Mouse (Mus musculus) telencephalon, adult 2 months (tissue): Measurements from ENCODE around the gene Gnas.

ENCODE experiments used
- DNase-seq: peaks from one replicate; pipeline ENCODE4 v3.0.0-alpha.2; 2011; ENCODE audit warnings: low read depth, low spot score

Gene Gnas

DNA sequence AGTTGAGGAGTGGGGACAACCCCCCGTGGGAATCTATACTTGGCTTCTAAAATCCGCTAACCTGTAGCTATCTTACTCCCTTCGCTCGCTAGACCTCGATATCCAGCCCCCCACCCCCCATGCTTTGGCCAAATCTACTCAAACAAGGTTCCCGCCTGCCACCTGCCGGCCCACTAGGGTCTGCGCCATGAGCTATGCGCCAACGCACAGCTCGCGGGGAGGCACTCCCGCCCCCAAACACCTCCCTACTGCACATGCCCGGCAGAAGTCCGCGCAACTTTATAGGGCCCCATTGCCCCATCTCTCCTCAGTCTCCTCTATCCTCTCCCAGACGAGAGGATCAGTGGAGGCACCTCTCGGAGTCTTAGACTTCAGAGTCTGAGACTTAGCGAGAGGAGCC lies at the start of gene Gnas:
Gnas (plus strand) TSS at position 310 of the 400 bp plus-strand sequence.
- no peak for DNase-seq

- no peak for DNase-seq
Measured at GRCm38 (mm10) chr2:174242431-174242830, 41.7 kb upstream of the Gnas start.

GRCm38 (mm10) chr2:174251963-174252362 lies 32.2 kb upstream of the Gnas start:
- no peak for DNase-seq

GRCm38 (mm10) chr2:174257312-174257711 lies 26.8 kb upstream of the Gnas start:
- DNase-seq = no peak

- no peak for DNase-seq
Measured at GRCm38 (mm10) chr2:174260004-174260403, 24.1 kb upstream of the Gnas start.

DNA sequence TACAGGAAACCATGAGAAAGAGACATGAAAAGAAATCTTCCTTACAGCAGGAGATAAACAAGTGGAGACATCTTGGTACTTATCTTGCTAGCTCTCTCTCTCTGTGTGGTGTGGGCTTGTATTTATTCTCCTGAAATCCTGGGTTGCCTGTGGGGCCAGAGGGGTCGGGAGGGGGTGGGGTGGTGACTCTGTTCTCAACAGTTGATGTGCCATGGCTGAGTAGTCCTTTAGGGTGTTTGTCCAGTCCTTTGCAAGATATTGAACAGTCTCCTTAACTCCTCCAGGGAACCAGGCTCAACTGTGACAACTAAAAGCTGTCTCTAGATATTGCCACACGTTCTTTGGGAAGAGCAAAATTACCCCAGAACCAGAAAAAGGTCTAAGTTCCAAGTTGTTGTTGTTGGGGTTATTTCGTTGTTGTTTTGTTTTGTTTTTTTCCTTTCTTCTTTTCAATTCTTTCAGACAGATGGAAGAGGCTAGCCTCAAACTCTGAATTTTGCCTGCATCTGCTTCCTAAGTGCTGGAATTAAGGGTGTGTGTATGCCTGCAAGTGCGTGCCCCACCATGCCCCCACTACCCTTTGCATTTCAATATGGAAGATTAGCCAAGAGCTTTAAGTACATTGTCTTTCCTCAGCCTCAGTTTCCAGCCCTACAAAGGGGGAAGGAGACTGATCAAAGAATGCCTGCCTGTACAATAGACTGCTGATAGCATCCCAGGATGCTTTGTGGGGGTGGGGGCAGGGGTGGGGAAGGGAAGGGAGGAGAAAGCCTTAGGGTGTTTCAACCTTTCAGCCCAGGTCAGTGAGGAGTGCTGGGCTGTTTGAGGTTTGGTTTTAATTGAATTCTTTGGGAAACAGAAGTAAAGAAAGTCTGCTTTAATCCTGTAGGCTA lies 23.0 kb upstream of the Gnas start:
- no peak for DNase-seq

DNA sequence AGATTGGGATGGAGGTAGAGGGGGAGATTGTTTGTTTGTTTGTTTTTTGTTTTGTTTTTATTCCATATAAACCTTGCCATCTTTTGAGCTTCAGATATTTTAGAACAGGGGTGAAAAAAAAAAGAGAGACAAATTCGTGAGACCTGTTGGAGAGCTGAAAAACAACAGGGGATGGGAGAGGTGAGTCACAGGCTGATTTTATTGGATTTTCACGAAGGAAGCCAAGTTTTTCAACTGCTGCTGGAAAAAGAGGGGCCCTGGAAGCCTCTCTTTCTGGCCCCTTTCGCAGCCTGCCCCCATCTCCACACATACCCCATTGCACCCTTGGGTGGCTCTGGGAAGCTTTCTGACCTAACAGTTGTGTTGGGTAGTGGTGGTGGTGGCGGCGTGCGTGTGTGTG lies 22.3 kb upstream of the Gnas start:
- no peak for DNase-seq

DNA sequence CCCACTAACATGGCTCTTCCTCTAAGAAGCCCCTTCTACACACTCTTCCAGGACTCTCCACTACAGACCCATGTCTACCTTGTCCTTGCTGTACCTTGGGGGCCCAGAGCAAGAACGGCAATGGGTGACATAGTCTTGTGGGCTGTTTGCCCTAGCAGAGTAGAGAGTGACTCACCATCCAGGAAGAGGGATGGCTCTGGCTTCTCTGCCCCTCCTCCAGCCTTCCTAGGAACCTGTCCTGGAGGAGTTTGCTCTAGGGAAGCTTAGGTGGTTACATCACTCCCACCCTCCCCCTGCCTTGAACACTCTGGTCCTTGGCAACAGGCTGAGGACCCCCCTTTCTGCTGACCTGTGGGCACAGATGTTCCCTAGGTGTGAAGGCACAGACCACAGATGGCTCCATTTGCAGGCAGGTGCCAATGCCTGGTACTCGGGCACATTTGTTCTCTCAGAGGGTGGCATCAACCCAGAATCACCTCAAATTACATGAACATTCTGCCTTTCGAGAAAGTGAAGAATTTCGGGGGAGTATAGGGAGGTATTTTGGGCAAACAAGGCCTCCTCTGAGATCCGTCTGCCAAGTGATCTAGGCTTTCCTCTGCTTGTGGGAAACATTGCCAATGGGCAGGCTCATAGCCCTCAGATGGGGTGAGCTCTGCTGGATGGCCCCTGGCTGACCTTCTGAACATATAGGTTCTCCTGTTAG lies 20.9 kb upstream of the Gnas start:
- DNase-seq = peak; percentile 33

GRCm38 (mm10) chr2:174264248-174264647 lies 19.9 kb upstream of the Gnas start:
- DNase-seq = no peak

GRCm38 (mm10) chr2:174270416-174270815 lies 13.7 kb upstream of the Gnas start:
- no peak for DNase-seq

DNA sequence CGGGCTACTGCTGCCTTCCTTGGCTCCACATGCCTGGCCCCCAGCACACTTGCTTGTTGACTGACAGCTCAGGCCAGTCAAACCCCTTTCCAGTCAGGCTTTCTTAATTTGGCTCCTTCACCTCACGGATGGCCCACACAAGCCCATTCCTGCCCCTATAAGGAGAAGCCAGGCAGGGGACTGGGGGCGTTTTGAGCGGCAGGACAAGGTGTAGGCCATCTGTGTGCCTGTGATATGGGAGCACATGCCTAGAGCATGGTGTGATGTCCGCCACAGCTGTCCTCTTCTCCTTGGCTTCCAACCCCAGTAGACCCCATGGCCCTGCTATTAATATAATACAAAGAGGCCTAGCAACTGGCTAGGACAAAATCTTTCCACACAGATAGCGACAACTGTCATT lies 12.7 kb upstream of the Gnas start:
- DNase-seq = no peak

DNA sequence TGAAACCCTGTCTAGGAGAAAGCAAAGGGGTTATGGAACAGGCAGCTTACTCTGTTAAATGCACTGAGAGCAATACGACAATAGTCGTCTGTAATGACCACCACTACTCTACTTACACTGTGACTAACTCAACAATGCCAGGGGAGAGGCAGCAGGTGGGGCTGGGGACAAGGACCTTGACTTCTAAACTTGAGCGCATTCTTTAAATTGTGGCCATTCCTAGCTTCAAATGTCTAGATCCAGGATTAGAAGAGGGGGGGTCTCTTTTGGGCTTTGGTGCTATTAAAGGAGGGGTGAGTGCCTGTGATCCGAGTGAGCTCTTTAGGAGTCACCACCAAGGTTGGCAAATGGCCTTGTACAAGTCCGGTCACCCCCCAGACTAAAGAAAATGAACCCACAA lies 11.0 kb upstream of the Gnas start:
- DNase-seq = no peak

GRCm38 (mm10) chr2:174273961-174274360 lies 10.2 kb upstream of the Gnas start:
- DNase-seq = no peak

GRCm38 (mm10) chr2:174279771-174280170 lies 4.3 kb upstream of the Gnas start:
- no peak for DNase-seq

DNA sequence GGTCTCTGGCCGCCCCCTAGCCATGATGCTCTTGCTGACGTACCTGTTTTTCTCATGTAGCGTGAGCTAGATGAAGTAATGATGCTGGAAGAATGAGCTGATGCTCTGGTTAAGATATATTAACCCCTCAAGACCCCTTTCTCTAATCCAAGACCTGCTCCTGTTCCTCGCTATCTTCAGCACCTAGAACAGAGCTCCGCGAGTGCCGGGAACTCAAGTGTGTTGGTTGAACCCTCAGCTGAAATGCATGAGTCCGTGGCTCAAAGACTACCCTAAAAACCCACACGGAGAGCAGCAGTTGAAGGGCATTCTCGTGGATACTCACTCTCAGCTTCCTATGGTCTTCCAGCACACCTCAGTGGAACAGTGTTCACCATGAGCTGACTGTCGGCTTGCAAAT lies 779 bp upstream of the Gnas start:
- no peak for DNase-seq

- DNase-seq = no peak
Measured at GRCm38 (mm10) chr2:174284807-174285457, 812 bp downstream of the Gnas start.

DNA sequence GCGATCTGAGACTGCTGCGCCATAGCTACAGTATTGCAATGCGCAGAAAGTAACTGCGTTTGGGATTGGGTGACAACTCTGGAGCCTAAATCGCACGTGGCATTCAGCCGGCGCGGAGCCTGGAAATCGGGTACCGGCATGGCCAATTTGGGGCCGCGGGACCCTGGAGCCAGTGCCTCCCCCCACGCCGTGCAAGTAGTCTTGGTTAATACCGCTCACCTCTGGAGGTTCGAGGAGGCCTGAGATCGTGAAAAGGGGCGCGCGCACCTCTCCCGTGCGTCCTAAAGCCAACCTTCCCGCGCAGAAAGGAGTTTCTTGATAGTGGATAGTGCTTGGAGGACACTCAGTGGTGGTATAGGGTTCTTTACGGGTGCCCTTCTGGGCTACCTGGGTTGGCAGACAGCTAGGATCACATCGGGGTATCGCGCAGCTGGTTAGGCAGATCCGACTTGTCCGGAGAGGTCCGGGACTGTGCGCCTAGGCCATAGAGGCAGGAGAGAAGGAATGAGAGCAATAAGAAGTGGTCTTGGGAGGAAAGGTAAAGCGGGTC lies 1.9 kb downstream of the Gnas start:
- no peak for DNase-seq

- no peak for DNase-seq
Measured at GRCm38 (mm10) chr2:174287921-174288320, 3.8 kb downstream of the Gnas start.

DNA sequence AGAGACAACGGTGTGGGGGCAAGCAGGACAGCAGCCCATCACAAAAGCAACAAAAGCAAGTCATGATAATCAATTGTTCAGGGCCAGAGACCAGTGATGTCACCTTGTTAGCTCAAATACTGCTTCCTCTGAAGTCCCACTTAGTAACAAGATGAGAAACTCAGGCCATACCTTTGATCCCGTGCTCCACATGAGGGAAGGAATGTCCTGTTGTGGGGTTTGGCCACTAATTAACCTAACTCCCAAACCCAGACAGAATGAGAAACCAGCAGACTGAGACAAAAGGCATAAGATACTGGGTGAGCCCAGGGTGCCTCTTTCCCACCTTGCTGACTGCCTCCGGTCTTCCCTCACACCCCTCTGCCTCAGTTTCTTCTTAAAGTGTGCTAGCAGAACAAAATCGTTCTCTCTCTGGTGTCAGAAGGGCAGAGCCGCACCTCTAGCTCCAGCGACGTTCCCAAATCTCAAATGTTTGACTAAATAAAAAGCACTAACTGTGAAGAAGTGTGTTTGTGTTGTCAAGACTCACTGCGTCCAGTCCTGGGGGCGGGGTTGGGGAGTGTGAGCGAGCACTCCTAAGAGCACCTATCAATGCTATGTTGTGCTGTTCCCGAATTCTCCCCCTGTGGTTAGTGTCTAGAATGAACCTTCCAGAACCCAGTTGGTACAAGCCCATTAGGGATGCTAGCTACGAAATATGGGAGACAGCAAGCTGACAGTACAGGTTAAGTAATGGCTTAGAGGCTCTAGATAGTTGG lies 4.7 kb downstream of the Gnas start:
- DNase-seq = no peak

GRCm38 (mm10) chr2:174291029-174291661 lies 7.0 kb downstream of the Gnas start:
- no peak for DNase-seq

GRCm38 (mm10) chr2:174291662-174292030 lies 7.5 kb downstream of the Gnas start:
- DNase-seq = no peak
